Mouse (Mus musculus) c-Kit-negative CD71-positive TER-119-positive erythroid progenitor cells, embryonic 14.5 days (primary cell): Measurements from ENCODE around the gene Hdac4.

Experiments
- DNase-seq: peaks from one replicate; pipeline ENCODE4 v3.0.0-alpha.2; 2013; ENCODE audit warnings: low read depth, low spot score

Gene Hdac4

DNA sequence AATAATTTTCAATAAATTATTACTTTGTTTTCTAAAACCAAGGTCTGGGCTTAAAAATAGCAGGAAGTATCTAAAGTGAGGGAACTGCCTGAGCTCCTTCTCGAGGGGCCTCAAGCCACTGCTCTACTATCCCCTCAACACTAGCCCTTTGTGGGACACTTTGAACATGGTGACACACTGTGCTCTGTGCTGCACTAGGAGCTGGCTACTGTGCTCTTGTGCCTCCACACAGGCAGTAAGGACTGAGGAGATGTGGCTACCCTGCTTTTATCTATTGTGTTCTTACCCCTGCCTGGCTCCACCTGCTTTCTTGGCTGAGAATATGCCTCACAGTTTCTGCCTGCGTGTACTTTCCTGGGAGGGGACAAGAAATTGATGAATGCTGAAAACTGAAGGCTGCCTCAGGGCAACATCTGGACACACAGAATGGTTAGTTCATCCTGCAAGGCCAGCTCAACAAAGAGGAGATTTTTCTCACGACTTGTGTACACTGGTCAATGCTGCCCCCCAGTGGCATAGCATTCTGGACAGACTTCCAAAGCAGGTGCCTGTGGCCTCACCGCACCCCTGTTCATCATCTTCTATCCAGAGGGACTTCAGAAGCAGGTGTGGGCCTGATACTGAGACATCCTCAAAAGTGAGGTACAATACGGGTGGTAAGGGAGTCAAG is 226.7 kb downstream of the Hdac4 start:
- DNase-seq = no peak

DNA sequence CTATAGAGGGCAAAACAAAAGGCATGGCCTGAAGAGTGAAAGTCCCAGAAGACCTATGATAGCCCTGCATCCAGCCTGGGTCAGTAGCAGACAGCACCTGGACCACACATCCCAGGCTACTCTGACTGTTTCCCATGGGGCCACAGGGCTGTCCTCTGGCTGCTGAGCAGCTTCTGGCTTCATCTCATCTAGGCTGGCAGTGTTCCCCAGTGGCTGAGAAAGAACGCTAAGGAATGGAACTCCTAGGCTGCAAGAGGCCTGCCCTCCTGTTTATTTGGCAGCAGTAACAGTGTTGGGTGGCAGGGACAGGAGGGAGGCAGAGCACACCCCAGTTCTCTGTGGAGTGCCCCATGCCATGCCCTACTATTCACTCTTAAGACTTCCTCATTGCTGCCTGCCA is 228.5 kb downstream of the Hdac4 start:
- DNase-seq = no peak

DNA sequence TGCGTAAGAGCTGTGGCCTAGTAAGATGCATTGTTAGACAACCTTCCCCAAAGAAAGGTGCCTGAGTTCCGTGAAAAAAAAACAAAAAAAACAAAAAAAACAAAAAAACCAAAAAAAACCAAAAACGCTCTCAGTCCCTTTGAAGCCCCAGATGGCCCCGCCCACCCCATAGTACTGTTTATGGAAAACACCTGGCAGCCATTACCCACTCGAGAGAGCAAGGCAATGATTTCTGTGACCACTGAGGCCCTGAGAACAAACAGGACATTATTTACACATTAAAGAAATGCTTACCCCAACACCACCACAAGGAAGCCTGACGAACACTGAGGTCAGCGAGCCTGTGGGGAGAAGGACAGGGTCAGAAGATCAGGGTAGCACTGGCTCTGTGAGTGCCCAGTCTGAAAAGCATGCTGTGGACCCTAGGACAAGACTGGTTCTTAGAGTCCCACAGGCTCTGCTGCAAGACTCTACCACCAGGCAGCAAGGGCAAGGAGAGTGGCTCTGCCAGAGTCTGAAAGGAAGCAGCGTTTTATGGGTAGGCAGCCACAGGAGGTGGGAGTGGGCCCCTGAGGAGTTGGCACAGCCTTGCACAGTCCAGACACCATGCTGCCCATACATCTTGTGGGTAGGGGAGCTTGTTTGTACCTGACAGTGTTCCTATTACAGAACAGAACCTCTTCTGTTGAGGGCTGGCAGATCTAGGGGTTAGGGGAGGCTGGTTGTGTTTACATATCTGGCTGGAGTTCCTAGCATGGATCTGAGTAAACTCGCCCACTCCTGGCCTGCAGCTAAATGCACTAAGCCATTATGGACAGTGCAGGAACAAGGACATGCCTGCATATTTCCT is 230.8 kb downstream of the Hdac4 start:
- no peak for DNase-seq

DNA sequence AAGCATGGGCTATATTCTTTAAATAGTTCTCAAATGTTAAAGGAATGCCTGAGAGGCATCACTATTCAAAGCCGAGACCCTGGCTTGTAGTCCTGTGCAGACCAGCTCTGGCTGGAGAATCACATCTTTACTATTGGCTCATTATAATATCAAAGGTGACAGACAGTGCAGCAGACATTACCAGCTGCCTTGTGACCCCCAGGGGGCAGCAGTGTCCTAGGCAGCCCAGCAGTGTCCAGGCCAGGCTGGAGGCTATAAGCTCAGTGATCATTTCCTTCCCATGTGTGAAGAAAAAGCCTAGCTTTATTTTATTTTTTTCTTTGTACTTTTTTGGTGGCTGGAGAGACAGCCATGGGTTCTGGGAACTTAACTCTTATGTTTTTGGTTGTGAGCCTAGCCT is 233.2 kb downstream of the Hdac4 start:
- no peak for DNase-seq

DNA sequence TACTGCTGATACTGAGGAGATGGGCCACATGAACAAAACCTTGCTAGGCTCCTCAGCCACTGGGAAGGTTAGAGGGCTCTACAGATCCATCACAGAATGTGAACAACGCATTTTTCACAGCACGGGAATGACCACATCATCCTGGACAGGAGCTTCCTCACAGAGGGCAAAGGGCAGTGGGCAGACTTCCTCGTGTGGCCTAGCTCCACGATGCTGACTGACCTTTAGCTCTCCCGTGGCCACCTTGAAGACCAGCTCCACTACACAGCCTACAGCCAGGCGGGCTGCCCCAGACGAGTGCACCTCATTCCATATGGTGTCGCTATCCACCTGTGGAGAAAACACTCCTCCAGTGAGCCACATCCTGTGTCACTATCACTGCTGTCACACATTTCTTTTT is 234.3 kb downstream of the Hdac4 start:
- no peak for DNase-seq

DNA sequence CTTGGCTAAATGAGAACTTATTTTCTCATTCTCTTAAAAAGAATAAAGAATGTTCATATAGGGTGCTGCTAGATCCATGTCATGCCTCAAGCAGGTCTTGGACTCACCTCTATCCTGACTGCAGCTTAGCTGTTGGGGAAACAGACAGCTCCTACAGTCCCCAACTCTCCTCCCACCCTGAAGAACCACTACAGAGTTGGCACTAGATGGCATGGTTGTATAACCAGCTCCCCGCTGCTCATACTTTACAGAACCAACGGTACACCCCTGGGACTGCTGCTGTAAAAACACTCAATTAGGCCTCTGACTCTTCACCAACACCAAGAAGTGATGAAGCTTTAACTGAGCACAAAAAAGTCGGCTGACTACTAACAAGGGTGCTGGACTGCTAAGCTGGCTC is 235.6 kb downstream of the Hdac4 start:
- DNase-seq = no peak

DNA sequence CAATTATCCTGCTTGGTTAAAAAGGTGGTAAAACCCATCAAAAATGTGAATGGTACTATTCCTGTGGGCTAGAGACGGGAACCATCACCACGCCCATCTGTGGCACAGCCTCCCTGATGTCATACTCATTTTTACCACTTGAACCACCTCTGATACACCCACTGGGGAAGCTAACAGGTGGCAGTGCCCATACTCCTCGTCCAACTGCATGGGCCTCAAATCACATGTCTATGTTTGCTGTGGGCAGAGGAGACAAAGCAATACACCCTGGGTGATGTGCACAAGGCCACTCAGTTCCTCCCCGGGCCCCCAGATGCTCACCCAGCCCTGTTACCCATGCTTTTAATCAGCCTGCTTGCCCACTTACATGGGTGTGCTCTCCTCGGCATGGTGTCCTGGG is 236.5 kb downstream of the Hdac4 start:
- DNase-seq = no peak

DNA sequence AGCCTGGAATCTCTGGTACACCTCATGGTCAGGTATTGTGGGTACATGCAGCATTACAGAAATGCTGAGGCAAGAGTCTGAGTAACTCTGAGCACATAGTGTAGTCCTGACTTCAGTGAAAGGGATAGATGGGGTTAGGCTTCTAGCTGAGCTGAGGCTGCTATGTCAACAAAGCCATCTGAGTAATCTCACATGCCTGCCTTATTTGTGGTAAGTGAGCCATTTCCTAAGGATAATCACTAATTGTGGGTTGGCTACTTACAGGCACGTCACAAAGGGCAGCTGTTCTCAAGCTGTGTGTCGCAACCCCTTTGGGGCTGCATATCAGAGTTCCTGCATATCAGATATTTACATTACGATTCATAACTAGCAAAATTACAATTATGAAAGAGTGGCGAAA is 239.3 kb downstream of the Hdac4 start:
- DNase-seq = no peak

DNA sequence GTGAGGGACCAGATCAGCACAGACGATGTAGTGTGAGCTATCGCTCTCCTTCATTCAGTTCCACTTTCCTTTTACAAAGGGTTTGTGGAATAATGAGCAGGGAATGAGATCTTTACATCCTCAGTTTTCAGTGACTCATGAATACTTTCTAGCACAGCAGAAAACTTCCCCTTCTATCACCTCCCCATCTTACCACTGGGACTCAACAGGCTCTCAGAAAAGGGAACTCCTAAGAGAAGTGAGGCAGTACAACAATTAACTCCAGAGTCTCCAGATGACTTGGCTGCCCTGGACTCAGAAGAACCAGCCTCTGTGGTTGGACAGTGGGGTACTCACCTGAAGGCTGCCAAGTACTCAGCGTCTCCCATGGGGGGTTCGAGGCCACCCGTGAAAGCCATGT is 240.5 kb downstream of the Hdac4 start:
- DNase-seq = no peak

DNA sequence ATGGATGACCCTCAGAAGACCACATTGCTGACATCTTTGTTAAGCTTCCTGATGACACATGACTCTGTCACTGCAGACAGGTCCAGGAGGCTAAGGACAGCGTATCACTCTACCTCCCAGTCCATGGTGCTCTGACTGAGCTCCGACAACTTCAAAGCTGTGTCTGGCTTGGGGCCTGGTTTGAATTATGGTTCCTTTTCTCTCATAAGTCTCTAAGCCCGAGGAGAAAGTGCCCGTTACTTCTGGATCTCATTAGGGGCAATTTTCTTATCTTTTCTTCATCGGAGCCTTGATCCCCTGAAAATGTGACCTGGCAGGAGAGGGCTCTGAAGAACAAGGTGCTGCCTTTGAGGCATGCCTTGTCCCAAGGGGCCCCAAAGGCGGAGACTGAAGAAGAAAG is 242.6 kb downstream of the Hdac4 start:
- no peak for DNase-seq

DNA sequence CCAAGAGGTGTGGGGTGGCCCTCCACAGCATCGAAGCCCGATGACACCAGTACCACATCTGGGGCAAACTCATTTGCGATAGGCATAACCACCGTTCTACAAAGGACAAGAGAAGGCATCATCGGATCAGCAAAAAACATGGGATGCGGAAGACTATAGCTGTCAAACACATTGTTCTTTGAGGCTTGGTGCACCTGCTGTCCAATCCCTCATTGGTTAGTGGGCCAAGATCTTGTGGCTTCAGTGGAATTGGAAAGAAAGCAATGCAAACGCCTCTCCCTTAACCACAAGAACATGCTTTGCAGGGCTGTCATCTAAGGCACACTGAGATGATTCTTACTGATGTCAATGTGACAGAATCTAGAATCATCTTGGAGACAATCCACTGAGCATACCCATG is 248.1 kb downstream of the Hdac4 start:
- DNase-seq = no peak

DNA sequence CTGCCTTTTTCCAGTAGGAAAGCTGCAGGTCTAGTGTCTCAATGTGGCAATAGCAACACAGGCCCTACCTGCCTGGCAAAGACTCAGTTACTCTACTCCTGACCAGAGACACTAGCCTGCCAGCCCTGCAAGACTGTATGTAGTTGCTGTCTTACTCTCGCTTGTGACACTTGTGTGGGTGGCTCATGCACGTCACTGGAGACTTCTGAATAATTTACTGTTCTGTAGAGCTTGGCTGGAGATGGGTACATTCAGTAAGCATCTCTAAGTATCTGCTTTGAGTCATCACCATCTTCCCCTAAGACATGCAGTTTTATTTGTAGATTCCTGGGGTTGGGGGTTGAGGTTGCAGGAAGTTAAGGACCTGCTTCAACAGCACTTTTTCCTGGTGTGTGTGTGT is 252.9 kb downstream of the Hdac4 start:
- DNase-seq = no peak

DNA sequence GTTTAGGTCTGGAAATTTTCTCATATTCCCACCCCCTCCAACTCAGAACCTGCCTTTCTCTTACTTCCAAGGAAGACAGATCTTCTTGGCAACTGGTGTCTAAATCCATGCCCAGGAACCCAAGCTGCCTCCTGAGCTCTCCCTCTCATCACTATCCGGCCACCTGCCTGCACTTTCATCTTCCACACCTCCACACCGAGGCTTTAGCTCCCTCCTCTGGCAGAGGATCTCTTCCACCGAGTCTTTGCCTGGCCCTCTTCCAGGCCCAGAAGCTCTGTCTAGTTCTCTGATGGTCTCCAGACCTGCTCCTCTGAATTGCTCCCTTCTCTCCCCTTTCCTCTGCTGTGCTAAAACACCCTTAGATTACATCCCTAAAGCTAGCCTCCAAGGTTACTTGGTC is 253.5 kb downstream of the Hdac4 start:
- no peak for DNase-seq

DNA sequence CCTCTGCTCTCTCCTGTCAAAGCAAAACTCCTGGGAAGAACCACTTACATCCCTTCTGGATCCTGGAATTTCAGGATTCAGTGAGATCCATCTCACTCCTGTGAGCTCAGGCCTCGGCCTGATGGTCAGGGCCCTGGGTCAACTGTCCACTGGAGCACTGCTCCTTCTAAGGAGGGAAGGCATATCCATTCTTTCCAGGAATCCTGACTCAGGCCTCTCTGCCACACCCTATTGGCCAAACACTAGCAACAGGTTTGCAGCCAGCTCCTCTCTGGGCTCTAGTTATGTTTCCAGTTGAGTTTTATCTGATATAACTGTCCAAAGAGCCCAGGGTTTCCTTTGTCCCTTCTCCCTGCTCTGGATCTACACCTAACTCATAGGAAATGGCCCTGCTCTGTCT is 254.4 kb downstream of the Hdac4 start:
- DNase-seq = no peak

DNA sequence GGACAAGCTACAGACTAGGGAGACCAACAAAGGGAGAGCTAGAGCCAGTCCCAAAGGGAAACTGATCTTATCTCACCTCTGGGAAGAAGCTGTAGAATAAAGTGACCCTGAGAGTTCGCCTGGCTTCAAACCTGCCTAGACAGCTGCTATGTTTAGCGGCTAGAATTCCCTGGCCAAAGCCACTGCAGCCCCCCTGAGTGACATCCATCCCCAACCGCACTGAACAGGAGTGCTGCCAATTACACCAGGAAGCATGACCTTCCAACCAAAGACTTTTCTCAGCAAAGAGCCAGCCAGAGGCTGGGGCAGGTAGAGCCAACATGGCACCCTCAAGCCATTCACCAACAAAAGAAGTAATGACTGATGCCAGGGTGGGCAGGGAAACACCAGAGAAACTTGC is 260.3 kb downstream of the Hdac4 start:
- no peak for DNase-seq

DNA sequence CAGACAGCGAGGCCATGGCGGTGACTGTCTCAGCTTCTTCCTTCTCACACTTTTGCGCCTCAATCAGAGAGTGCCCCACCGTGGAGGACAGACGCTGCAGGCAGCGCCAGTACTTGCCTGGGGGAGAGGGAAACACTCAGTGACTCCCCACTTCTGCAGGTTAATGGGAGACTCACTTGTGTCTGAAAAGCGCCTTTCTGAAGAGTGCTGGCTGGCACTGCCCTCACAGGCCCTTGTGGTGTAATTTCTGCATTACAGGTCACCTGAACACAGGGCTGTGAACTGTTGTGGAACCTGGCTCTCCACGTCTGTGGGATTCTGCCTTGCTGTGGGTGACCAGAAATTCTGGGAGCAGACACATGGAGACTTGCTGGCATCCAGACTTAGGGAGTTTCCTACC is 261.8 kb downstream of the Hdac4 start:
- DNase-seq = no peak

DNA sequence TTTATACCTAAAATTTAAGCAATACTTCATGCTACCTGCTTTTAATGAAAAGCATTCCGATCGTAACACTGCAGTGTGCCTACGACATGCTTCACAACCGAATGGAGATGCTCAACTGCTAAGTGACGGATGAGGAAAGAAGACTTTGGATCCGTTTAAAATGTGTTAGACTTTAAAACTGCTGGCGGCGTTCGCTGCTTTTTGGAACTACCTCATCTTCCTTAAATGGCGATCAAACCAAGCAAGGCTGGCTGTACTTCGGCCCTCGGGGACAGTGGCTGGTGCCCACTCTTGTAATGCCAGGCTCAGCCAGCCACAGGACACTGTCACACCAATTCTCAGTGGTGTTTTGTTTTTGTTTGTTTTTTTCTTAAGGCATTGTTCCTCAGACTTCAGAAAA is 263.3 kb downstream of the Hdac4 start:
- DNase-seq = no peak

DNA sequence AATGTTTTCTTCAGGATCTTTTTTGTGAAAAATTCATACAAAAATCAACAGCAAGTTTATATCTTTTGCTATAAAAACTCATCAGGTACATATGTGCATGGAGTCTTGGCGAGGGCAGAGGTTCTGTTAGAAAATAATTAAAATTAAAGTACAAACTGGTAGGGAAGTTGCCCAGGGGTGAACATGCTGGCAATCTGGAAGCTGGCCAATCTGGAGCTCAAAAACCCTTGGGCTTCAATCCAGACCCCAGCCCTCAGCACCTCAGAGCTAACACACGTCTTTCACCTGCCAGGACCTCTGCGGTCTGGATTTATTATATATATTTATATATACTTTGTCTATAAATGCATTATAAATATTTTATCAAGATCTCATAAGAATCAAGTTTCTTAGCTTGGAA is 263.7 kb downstream of the Hdac4 start:
- no peak for DNase-seq

DNA sequence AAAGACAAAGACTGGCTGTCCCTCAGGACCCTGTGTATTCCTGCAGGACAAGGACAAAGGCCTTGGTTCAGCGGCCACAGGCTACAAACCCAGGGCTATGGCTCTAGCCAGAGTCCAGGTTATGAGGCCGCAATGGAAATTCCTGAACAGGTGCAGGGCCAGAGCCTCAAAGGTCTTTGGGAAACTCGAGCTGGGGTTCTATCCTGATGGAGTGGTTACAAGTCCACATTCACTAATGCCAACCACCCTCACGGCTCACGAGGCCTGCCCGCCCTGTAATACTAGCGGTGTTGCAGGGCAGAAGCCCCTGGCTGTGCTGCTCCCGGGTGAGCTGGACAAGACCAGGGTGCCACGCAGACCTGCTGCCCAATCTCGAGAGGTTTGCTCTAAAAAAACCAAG is 264.3 kb downstream of the Hdac4 start:
- DNase-seq = no peak

DNA sequence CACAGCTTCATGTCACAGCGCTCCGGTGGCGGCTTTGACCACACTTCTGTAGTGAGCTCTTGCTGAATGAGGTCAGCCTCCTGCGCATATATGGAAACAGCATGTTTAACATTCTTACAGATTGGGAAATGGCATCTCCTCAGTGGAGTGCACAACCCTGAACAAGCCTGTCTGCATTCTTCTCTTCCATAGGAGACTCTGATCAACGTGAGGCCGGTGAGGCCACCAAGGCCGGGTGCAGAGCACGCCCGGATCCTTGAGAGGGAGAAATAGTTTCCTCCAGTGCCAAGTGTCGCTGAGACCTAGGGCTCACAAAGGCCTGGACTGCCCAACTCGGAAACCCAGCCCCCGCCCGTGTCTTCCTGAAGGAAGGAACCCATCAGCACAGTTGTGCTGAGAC is 266.4 kb downstream of the Hdac4 start:
- DNase-seq = no peak

DNA sequence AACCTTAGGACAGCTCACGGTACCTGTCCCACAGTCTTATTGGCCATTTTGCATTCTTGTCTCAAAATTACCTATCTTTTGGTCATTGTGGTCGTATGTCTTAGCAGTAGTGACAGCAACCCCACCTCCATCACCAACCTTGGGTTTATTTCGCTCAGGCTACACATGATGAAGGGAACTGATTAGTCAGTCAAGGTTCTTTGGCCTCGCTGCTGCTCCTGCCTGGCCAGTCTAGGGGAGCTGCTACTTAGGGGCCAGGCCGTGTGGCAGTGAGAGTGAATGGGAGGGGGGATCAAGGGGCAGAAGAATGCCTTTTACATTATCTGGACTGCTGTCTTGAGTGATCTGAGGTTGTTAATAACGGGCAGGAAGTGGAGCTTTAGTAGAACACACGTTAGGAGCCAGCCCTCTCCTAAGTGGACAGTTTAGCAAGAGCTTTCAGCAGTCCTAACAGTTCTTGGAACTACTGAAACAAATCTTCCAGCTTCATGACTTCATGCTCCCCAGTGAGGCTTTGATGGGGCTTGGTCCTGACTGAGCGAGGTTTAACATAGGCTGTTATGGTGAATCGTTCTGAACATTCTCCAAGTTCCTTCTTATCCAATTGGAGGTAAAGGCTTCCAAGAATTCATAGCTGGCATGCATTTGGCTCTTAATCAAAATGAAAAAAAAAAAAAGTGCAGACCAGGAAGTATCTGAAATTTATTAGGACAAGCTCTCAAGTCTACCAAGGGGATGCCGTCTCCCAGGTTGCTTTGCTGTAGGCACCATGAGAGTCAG is 267.8 kb downstream of the Hdac4 start:
- DNase-seq = no peak

DNA sequence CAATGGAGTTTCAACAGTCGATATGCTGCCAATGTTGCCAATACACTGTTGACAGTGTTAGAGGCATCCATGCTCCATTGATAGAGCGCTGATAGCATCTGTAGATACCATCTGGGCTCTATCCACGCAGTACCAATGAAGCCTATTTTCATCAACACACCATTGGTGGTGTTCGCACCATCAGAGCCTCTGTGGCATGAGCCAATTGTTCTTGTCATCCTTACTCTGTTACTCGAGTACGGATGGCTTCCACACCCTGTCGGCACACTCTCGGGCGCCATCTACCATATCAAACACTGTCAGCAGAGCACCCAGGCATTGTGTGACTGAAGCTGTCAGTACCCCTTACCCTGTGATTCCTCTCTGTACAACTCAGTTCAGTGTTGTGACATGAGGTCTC is 271.9 kb downstream of the Hdac4 start:
- DNase-seq = no peak
